Mouse (Mus musculus) bone marrow, adult 2 months (tissue): ENCODE results near the gene Gm13078. TPM values are rescaled to one million over a fixed set of nuclear protein-coding genes. Genes with fewer than 3 reads are reported as not detected.

Source experiments
- H3K27ac ChIP-seq: fragments of 200-500 bp; 2 replicates; pipeline ENCODE4 v1.5.1; 2012; ENCODE audit warnings: low read depth, mild to moderate bottlenecking, control low read depth, inconsistent platforms, low read length; ENCODE audit not compliant: control insufficient read depth, poor library complexity, insufficient read depth
- H3K4me1 ChIP-seq: fragments of 200-500 bp; 2 replicates; pipeline ENCODE4 v1.6.1; 2011; ENCODE audit warnings: low read length; ENCODE audit not compliant: control insufficient read depth, insufficient read depth
- H3K4me3 ChIP-seq: fragments of 200-500 bp; replicated peaks from 2 replicates; pipeline ENCODE3; 2011; ENCODE audit warnings: mild to moderate bottlenecking, low read depth, low read length, control low read depth; ENCODE audit not compliant: control insufficient read depth
- CTCF ChIP-seq: fragments of 200-500 bp; IDR thresholded peaks from 2 replicates; pipeline ENCODE4 v1.5.1; 2011; ENCODE audit warnings: low read length, control low read depth; ENCODE audit not compliant: control insufficient read depth, insufficient read depth
- POLR2A ChIP-seq: fragments of 200-500 bp; IDR thresholded peaks from 2 replicates; pipeline ENCODE4 v1.6.1; 2011; ENCODE audit warnings: low read depth, mild to moderate bottlenecking, control low read depth, low read length, borderline replicate concordance; ENCODE audit not compliant: control insufficient read depth
- WGBS: fragments of 180-500 bp; shearing (Covaris S2); methylation state at CpG from one replicate; pipeline ENCODE4 v1.1.7; 2018; 5-methylcytosine and 5-hydroxymethylcytosine counted together
- polyA plus RNA-seq: library from polyadenylated mRNA; stranded (reverse); fragments of >200 nt; gene quantifications from 2 replicates; pipeline ENCODE4 v1.2.4, GENCODE M21; 2011; ENCODE audit warnings: low replicate concordance; ENCODE audit not compliant: missing spikeins, insufficient read depth, insufficient read length

The Gm13078 gene
- polyA plus RNA-seq: not detected in 2 replicates

GRCm38 (mm10) chr4:143719155-143719554 lies at the start of gene Gm13078:
Gene Gm13078, plus strand, starts transcription at chr4:143719455.
- Histone ChIP-seq H3K4me3 (no peak within 1 kb of the TSS), H3K27ac (no peak within 1 kb of the TSS), H3K4me1 (no peaks in the 10 kb centered on the region)
- 83% methylated on average over 1 of the region's 1 CpGs for WGBS
- no peak for TF ChIP-seq POLR2A

- Histone ChIP-seq H3K4me3 (no peak within 1 kb of the TSS), H3K4me1 (no peaks in the 10 kb centered on the region), H3K27ac (no peak within 1 kb of the TSS)
- TF ChIP-seq POLR2A: no peak
- TF ChIP-seq CTCF: no peak
- 76% methylated on average over 2 of the region's 2 CpGs for WGBS
These were observed 16.6 kb upstream of the Gm13078 start, which contains the start of gene Gm13089 for GRCm38 (mm10) chr4:143702611-143703010. Gene Gm13089, minus strand, starts transcription at chr4:143702711.

Other genes starting within 250 kb of the Gm13078 start
- gene Gm13043, start 208.1 kb upstream of the Gm13078 start, polyA plus RNA-seq: not detected in 2 replicates
- gene Gm13040, start 183.5 kb upstream of the Gm13078 start, polyA plus RNA-seq: not detected in 2 replicates
- gene BC080695, start 167.8 kb upstream of the Gm13078 start, polyA plus RNA-seq: not detected in 2 replicates
- gene Gm13057, start 167.7 kb upstream of the Gm13078 start, polyA plus RNA-seq: not detected in 2 replicates
- gene Gm13083, start 104.5 kb upstream of the Gm13078 start, polyA plus RNA-seq: not detected in 2 replicates
- gene Gm13088, start 62.2 kb upstream of the Gm13078 start, polyA plus RNA-seq: not detected in 2 replicates
- not detected in 2 replicates for gene Gm13089, start 16.7 kb upstream of the Gm13078 start, polyA plus RNA-seq
- gene Gm13023, start 69.9 kb downstream of the Gm13078 start, polyA plus RNA-seq: not detected in 2 replicates
- gene Gm13084, start 96.6 kb downstream of the Gm13078 start, polyA plus RNA-seq: not detected in 2 replicates
- not detected in 2 replicates for gene Gm13103, start 127.0 kb downstream of the Gm13078 start, polyA plus RNA-seq
- gene Pramef6, start 180.9 kb downstream of the Gm13078 start, polyA plus RNA-seq: not detected in 2 replicates
- gene Pramef25, start 231.6 kb downstream of the Gm13078 start, polyA plus RNA-seq: not detected in 2 replicates
- not detected in 2 replicates for gene Gm13101, start 247.5 kb downstream of the Gm13078 start, polyA plus RNA-seq